Mouse (Mus musculus) stomach, postnatal 0 days (tissue): Measurements from ENCODE around the gene Olfr1124.

Source experiments
- CTCF ChIP-seq: IDR thresholded peaks from 2 replicates; pipeline ENCODE4 v1.5.1; 2016; ENCODE audit warnings: antibody characterized with exemption, low read depth, mild to moderate bottlenecking, moderate library complexity
- EP300 ChIP-seq: optimal IDR thresholded peaks from 2 replicates; pipeline ENCODE3; 2016; ENCODE audit warnings: antibody characterized with exemption

DNA sequence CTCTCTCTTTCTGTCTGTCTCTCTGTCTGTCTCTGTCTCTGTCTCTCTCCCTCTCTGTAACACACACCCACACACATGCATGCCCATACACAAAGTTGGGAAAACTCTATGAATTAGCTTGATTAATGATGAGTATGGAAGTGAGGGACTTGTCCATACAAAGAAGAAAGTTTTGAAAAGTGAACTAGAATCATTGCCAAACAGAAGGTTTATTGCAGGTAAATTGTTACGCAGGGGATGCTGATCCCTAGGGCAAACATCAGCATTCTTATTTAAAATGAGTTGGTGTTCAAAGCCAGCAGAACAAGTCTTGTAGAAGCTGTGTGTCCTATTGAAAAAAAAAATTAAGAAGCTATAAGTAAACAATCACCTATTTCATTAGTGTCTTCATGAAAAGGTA is 13.7 kb upstream of the Olfr1124 start, which contains the start of gene Olfr1123:
- TF ChIP-seq CTCF (no peak), EP300 (no peak)
